Mouse (Mus musculus) spleen, postnatal 4 days (tissue): ENCODE data around the gene Olfr772.
"Not testable (repeated sequence)": the region's sequence is repeated elsewhere in the genome, so short reads cannot be mapped to it uniquely, and the experiment has no call there.

Experiments used
- DNase-seq, 2 experiments: peaks; one replicate each; pipeline ENCODE4 v3.0.0; 2022; ENCODE audit warnings: low spot score in 2 of 2

Olfr772 gene

GRCm38 (mm10) chr10:129177821-129178220 is at the start of gene Olfr772:
TSS of gene Olfr772 (minus strand) at chr10:129177921.
- not testable (repeated sequence) for DNase-seq

- not testable (repeated sequence) for DNase-seq
These were observed 9.6 kb upstream of the Olfr772 start, which contains the start of gene Olfr773 for GRCm38 (mm10) chr10:129187319-129187718. TSS of gene Olfr773 (minus strand) at chr10:129187419.

GRCm38 (mm10) chr10:129164651-129165050 is 13.1 kb downstream of the Olfr772 start, which contains the start of gene Olfr771:
TSS of gene Olfr771 (minus strand) at chr10:129164751.
- DNase-seq = no peak

GRCm38 (mm10) chr10:129138898-129139297 is 38.8 kb downstream of the Olfr772 start, which contains the start of gene Olfr770:
TSS of gene Olfr770 (minus strand) at chr10:129138998.
- no peak for DNase-seq
